Mouse (Mus musculus) c-Kit-positive CD71-negative TER-119-negative erythroid progenitor cells, embryonic 14.5 days (primary cell): ENCODE results near the gene Fbxw8.

Experiments used
- DNase-seq: peaks from one replicate; pipeline ENCODE4 v3.0.0-alpha.2; 2013; ENCODE audit warnings: low read depth

Gene Fbxw8

GRCm38 (mm10) chr5:118017527-118017926 lies 137.7 kb downstream of the Fbxw8 start:
- DNase-seq = no peak

- no peak for DNase-seq
Measured at GRCm38 (mm10) chr5:118015669-118016068, 139.6 kb downstream of the Fbxw8 start.

- no peak for DNase-seq
Measured at GRCm38 (mm10) chr5:118015028-118015427, 140.2 kb downstream of the Fbxw8 start.
